Mouse (Mus musculus) urinary bladder, postnatal 25 days (tissue): ENCODE data around the gene Cnr2.

Experiments used
- DNase-seq: peaks from one replicate; pipeline ENCODE4 v3.0.0; 2022; ENCODE audit warnings: low spot score

Cnr2 gene

GRCm38 (mm10) chr4:135909326-135910066, 14.3 kb downstream of the Cnr2 start:
- DNase-seq = no peak

GRCm38 (mm10) chr4:135911531-135911930, 16.3 kb downstream of the Cnr2 start:
- no peak for DNase-seq

- DNase-seq = no peak
Observed at GRCm38 (mm10) chr4:135912164-135912563, 17.0 kb downstream of the Cnr2 start.

- DNase-seq = no peak
Observed at GRCm38 (mm10) chr4:135912835-135913234, 17.6 kb downstream of the Cnr2 start.

GRCm38 (mm10) chr4:135913433-135913832, 18.2 kb downstream of the Cnr2 start:
- DNase-seq = no peak

- no peak for DNase-seq
Observed at GRCm38 (mm10) chr4:135918635-135919279, 23.6 kb downstream of the Cnr2 start.

- no peak for DNase-seq
Observed at GRCm38 (mm10) chr4:135919280-135919639, 24.1 kb downstream of the Cnr2 start.

GRCm38 (mm10) chr4:135920304-135921241, 25.4 kb downstream of the Cnr2 start, which contains the start of gene Fuca1:
Fuca1 (plus strand) TSS chr4:135920735.
- DNase-seq = peak; percentile 96

- no peak for DNase-seq
Observed at GRCm38 (mm10) chr4:135921257-135922120, 26.3 kb downstream of the Cnr2 start.

GRCm38 (mm10) chr4:135922190-135922589, 27.0 kb downstream of the Cnr2 start:
- no peak for DNase-seq

- no peak for DNase-seq
Observed at GRCm38 (mm10) chr4:135924418-135924817, 29.2 kb downstream of the Cnr2 start.

GRCm38 (mm10) chr4:135925341-135925740, 30.1 kb downstream of the Cnr2 start:
- no peak for DNase-seq

- no peak for DNase-seq
Observed at GRCm38 (mm10) chr4:135926195-135926808, 31.1 kb downstream of the Cnr2 start.

GRCm38 (mm10) chr4:135926861-135927260, 31.7 kb downstream of the Cnr2 start:
- DNase-seq = no peak

- no peak for DNase-seq
Observed at GRCm38 (mm10) chr4:135928376-135928775, 33.2 kb downstream of the Cnr2 start.

GRCm38 (mm10) chr4:135929405-135929804, 34.2 kb downstream of the Cnr2 start:
- no peak for DNase-seq

GRCm38 (mm10) chr4:135929828-135930227, 34.6 kb downstream of the Cnr2 start:
- no peak for DNase-seq

GRCm38 (mm10) chr4:135930239-135930638, 35.0 kb downstream of the Cnr2 start:
- no peak for DNase-seq

GRCm38 (mm10) chr4:135931832-135932231, 36.6 kb downstream of the Cnr2 start:
- DNase-seq = no peak

GRCm38 (mm10) chr4:135934708-135935500, 39.7 kb downstream of the Cnr2 start:
- DNase-seq = no peak
